In genomic region chr9:77912246-77912645, GRCm38 (mm10) we compare ENCODE assay signal across 13 mouse cellular contexts. TPM values are rescaled to one million over a fixed set of nuclear protein-coding genes. Genes with fewer than 3 reads are reported as not detected.
DNase-seq lines count a peak whose midpoint lies in the region; ATAC-seq and TF ChIP-seq lines count a peak whose summit lies in the region.
"Had no signal": no experiment of that assay in that cellular context is flagged by ENCODE, and none has a peak within 500 bp of the region (broad histone marks: within the 10 kb centered on the region; RNA-seq: fewer than 3 reads in every experiment).

No protein-coding gene starts in this region.

- 44% methylated on average over 6 of the region's 6 CpGs for WGBS in heart, embryonic 12.5 days
- WGBS in midbrain, embryonic 10.5 days, result 88% methylated on average over 6 of the region's 6 CpGs
- 87% methylated on average over 6 of the region's 6 CpGs for WGBS in midbrain, embryonic 13.5 days
- WGBS in intestine, embryonic 14.5 days, result 59% methylated on average over 6 of the region's 6 CpGs
- WGBS in macrophage (ENCODE audit: missing documents), result 70% methylated on average over 6 of the region's 6 CpGs

- peaks cover 13% of the 10 kb centered on the region for H3K4me1 ChIP-seq in heart, embryonic 12.5 days (replicated peaks)
- H3K4me1 ChIP-seq in midbrain, embryonic 10.5 days, result peaks cover 46% of the 10 kb centered on the region
- peaks cover 31% of the 10 kb centered on the region for H3K4me1 ChIP-seq in midbrain, embryonic 13.5 days (replicated peaks)
- H3K4me1 ChIP-seq in intestine, embryonic 14.5 days (replicated peaks; ENCODE audit: control insufficient read depth, insufficient read depth, low read length), result peaks cover 23% of the 10 kb centered on the region

- intact Hi-C loops in left cerebral cortex, adult 2 months (cut with DNase I), result loop anchor here (5.0 kb wide), 1 partner anchor 105 kb away; no protein-coding TSS in a partner anchor

- no peak for DNase-seq in heart, postnatal 4 days
- DNase-seq in midbrain, embryonic 10.5 days (ENCODE audit: low spot score), result no peak
- no peak for DNase-seq in intestine, embryonic 14.5 days (ENCODE audit: low spot score)
- no peak for DNase-seq in left cerebral cortex, adult 2 months (ENCODE audit: extremely low spot score in 1 of 2, low spot score in 2 of 2)
- DNase-seq in layer of hippocampus, adult 18-20 months (ENCODE audit: low spot score in 2 of 2), result no peak
- DNase-seq: cerebellum, postnatal 10 days; layer of hippocampus, adult 9-11 months; lung, postnatal 10 days; retina, postnatal 1 day had no signal

- TF ChIP-seq CTCF in left cerebral cortex, adult 2 months (IDR thresholded peaks at IDR 0.05), result no peak

- no peaks in the 10 kb centered on the region for H3K27me3 ChIP-seq in heart, embryonic 12.5 days (replicated peaks)
- H3K27me3 ChIP-seq in midbrain, embryonic 10.5 days (ENCODE audit: low read depth, poor library complexity, severe bottlenecking), result no peaks in the 10 kb centered on the region
- H3K27me3 ChIP-seq in midbrain, embryonic 13.5 days, result no peaks in the 10 kb centered on the region
- H3K27me3 ChIP-seq in intestine, embryonic 14.5 days (replicated peaks; ENCODE audit: control insufficient read depth, insufficient read depth, low read length), result no peaks in the 10 kb centered on the region

- H3K9me3 ChIP-seq in heart, embryonic 12.5 days (replicated peaks), result 0 out of 2 replicates have a peak, but pooled peaks cover 1% of the 10 kb centered on the region
- no peaks in the 10 kb centered on the region for H3K9me3 ChIP-seq in midbrain, embryonic 10.5 days (replicated peaks)
- H3K9me3 ChIP-seq in midbrain, embryonic 13.5 days, result no peaks in the 10 kb centered on the region
- no peaks in the 10 kb centered on the region for H3K9me3 ChIP-seq in intestine, embryonic 14.5 days (ENCODE audit: control insufficient read depth, low read length)

- H3K27ac ChIP-seq in heart, embryonic 12.5 days (ENCODE audit: poor library complexity, severe bottlenecking), result peak overlapping the region; percentile 50; the same call in 1 of the 2 replicates
- no peak overlapping the region for H3K27ac ChIP-seq in midbrain, embryonic 10.5 days (replicated peaks)
- no peak overlapping the region for H3K27ac ChIP-seq in midbrain, embryonic 13.5 days
- H3K27ac ChIP-seq in intestine, embryonic 14.5 days (ENCODE audit: low read depth), result peak overlapping the region; percentile 95; the same call in 1 of the 2 replicates
- peak overlapping the region; percentile 99 for H3K27ac ChIP-seq in macrophage
- H3K27ac ChIP-seq in left cerebral cortex, adult 2 months, result no peak overlapping the region

- no peak for ATAC-seq in heart, embryonic 12.5 days (ENCODE audit: insufficient number of reproducible peaks, low FRiP score)
- ATAC-seq in midbrain, embryonic 13.5 days, result no peak
- no peak for ATAC-seq in intestine, embryonic 14.5 days (replicated peaks; ENCODE audit: low FRiP score, low TSS enrichment, low read depth)
- ATAC-seq: hindbrain, postnatal 0 days had no signal

- no peaks in the 10 kb centered on the region for H3K36me3 ChIP-seq in heart, embryonic 12.5 days
- H3K36me3 ChIP-seq in midbrain, embryonic 10.5 days, result no peaks in the 10 kb centered on the region
- H3K36me3 ChIP-seq in midbrain, embryonic 13.5 days, result no peaks in the 10 kb centered on the region
- no peaks in the 10 kb centered on the region for H3K36me3 ChIP-seq in intestine, embryonic 14.5 days (ENCODE audit: control insufficient read depth, insufficient read depth, low read length)
- no peaks in the 10 kb centered on the region for H3K36me3 ChIP-seq in macrophage (ENCODE audit: inconsistent target)

- no peak overlapping the region for H3K4me3 ChIP-seq in heart, embryonic 12.5 days
- peak overlapping the region; percentile 71 for H3K4me3 ChIP-seq in midbrain, embryonic 10.5 days
- no peak overlapping the region for H3K4me3 ChIP-seq in midbrain, embryonic 13.5 days (replicated peaks)
- 0 out of 2 replicates have a peak overlapping the region, but pooled peaks have one; percentile 55 for H3K4me3 ChIP-seq in intestine, embryonic 14.5 days (ENCODE audit: low read depth, low read length)
- peak overlapping the region; percentile 75; the same call in 1 of the 2 replicates for H3K4me3 ChIP-seq in macrophage (ENCODE audit: inconsistent target)
- no peak overlapping the region for H3K4me3 ChIP-seq in left cerebral cortex, adult 2 months

- no peak overlapping the region for H3K9ac ChIP-seq in heart, embryonic 12.5 days
- no peak overlapping the region for H3K9ac ChIP-seq in midbrain, embryonic 13.5 days (replicated peaks)
- H3K9ac ChIP-seq in intestine, embryonic 14.5 days (ENCODE audit: low read length), result no peak overlapping the region

- H3K79me2 ChIP-seq in macrophage (ENCODE audit: inconsistent target), result peaks cover 6% of the 10 kb centered on the region; the same call in 1 of the 2 replicates

- peak overlapping the region; percentile 39 for H3K4me2 ChIP-seq in heart, embryonic 12.5 days
- H3K4me2 ChIP-seq in midbrain, embryonic 13.5 days (replicated peaks), result no peak overlapping the region
- H3K4me2 ChIP-seq in intestine, embryonic 14.5 days (ENCODE audit: low read length), result peak overlapping the region; percentile 74

RNA-seq across cellular contexts. Expression of gene Elovl5, which starts 4.9 kb away (rescaled TPM):
- polyA plus RNA-seq in heart, embryonic 12.5 days (2016; fragmentation: Nextera tagmentation; extraction: Ambion mirVana), result 84.9 and 86.5 TPM in 2 replicates
- 10 to 100 TPM; 64.3 to 67.8 TPM for total RNA-seq in heart, postnatal 4 days (2021)
- polyA plus RNA-seq in midbrain, embryonic 10.5 days (2016; fragmentation: Nextera tagmentation; extraction: Ambion mirVana), result 97.0 and 102 TPM in 2 replicates
- 53.4 and 55.1 TPM in 2 replicates for polyA plus RNA-seq in midbrain, embryonic 13.5 days (2015; fragmentation: Nextera tagmentation; extraction: Ambion mirVana)
- polyA plus RNA-seq in intestine, embryonic 14.5 days (2014; fragmentation: Nextera tagmentation; extraction: Ambion mirVana), result 89.5 and 91.6 TPM in 2 replicates
- total RNA-seq in macrophage (2018; cell fraction: chromatin; rRNA removed), result 10 to 100 TPM in 20 of 26 experiments, 1 to 10 TPM in 6; 3.0 to 49.2 (median 12.9) TPM
- 10 to 100 TPM; 45.7 to 71.4 (median 58.8) TPM for total RNA-seq in macrophage (2018; cell fraction: cytosol; rRNA removed)
- total RNA-seq in macrophage (2018; cell fraction: nucleus; rRNA removed), result 10 to 100 TPM; 11.3 to 81.3 (median 49.1) TPM
- polyA plus RNA-seq in macrophage (2018), result 48.8 to 74.3 TPM (median 57.9 TPM) in 3 replicates
- total RNA-seq in left cerebral cortex, adult 2 months (2021), result 10 to 100 TPM; 60.4 to 62.7 TPM
- total RNA-seq in layer of hippocampus, adult 18-20 months (2021), result 10 to 100 TPM; 70.4 to 73.1 TPM

Comparison
In these comparisons a context has a peak if more than half of its experiments do, and no peak if none do; other contexts are left out.
1. H3K4me3 ChIP-seq: peak in midbrain, embryonic 10.5 days (single experiment), intestine, embryonic 14.5 days (single experiment) and macrophage (single experiment); none in heart, embryonic 12.5 days (single experiment), midbrain, embryonic 13.5 days (single experiment) and left cerebral cortex, adult 2 months (single experiment).
2. H3K27ac ChIP-seq: peak in heart, embryonic 12.5 days (single experiment), intestine, embryonic 14.5 days (single experiment) and macrophage (single experiment); none in midbrain, embryonic 10.5 days (single experiment), midbrain, embryonic 13.5 days (single experiment) and left cerebral cortex, adult 2 months (single experiment).